19 mouse cellular contexts compared by ENCODE assay signal in genomic region chr5:99419872-99420271, GRCm38 (mm10).
A peak's percentile ranks its signal among the peaks of the same experiment; 100 is the strongest.
DNase-seq lines count a peak whose midpoint lies in the region; ATAC-seq and TF ChIP-seq lines count a peak whose summit lies in the region.
"Had no signal": no experiment of that assay in that cellular context is flagged by ENCODE, and none has a peak within 500 bp of the region (broad histone marks: within the 10 kb centered on the region; RNA-seq: fewer than 3 reads in every experiment).

No protein-coding gene starts in this region.

- no peak overlapping the region for H3K27ac ChIP-seq in intestine, embryonic 15.5 days
- no peak overlapping the region for H3K27ac ChIP-seq in intestine, postnatal 0 days (ENCODE audit: low read depth, low read length)
- peak overlapping the region; percentile 65 for H3K27ac ChIP-seq in lung, postnatal 0 days (ENCODE audit: low read length)
- H3K27ac ChIP-seq in stomach, embryonic 15.5 days = no peak overlapping the region
- H3K27ac ChIP-seq: embryonic facial prominence, embryonic 12.5 days; forebrain, embryonic 12.5 days; heart, adult 2 months; heart, embryonic 13.5 days had no signal

- DNase-seq in lung, postnatal 0 days (ENCODE audit: low spot score) = peak; percentile 88
- no peak for DNase-seq in Muller cell, postnatal 12 days (ENCODE audit: inconsistent ontology term)
- DNase-seq in left cerebral cortex, postnatal 10 days (ENCODE audit: extremely low spot score in 1 of 2, low spot score in 2 of 2) = no peak
- no peak for DNase-seq in cerebellum, adult 9-10 months
- no peak for DNase-seq in kidney, adult 9 months
- DNase-seq: adrenal gland, adult 8-10 months; adrenal gland, postnatal 36 days; cerebellum, adult 2 months; cerebellum, postnatal 14 days; forebrain, postnatal 0 days; gastrocnemius, postnatal 14 days; heart, adult 2 months; heart, postnatal 36 days had no signal

- WGBS in intestine, embryonic 15.5 days = 46% methylated on average over 2 of the region's 2 CpGs
- 32% methylated on average over 2 of the region's 2 CpGs for WGBS in intestine, postnatal 0 days
- WGBS in lung, postnatal 0 days = 31% methylated on average over 2 of the region's 2 CpGs
- WGBS in stomach, embryonic 15.5 days = 53% methylated on average over 2 of the region's 2 CpGs

- H3K4me1 ChIP-seq in intestine, embryonic 15.5 days (replicated peaks) = no peaks in the 10 kb centered on the region
- no peaks in the 10 kb centered on the region; the same call in 1 of the 2 replicates for H3K4me1 ChIP-seq in intestine, postnatal 0 days (replicated peaks; ENCODE audit: control insufficient read depth, insufficient read depth, low read length)
- no peaks in the 10 kb centered on the region for H3K4me1 ChIP-seq in lung, postnatal 0 days (ENCODE audit: insufficient read depth, low read depth, low read length)
- no peaks in the 10 kb centered on the region for H3K4me1 ChIP-seq in stomach, embryonic 15.5 days
- H3K4me1 ChIP-seq: embryonic facial prominence, embryonic 12.5 days; forebrain, embryonic 12.5 days had no signal

- H3K4me2 ChIP-seq in intestine, embryonic 15.5 days (replicated peaks) = no peak overlapping the region
- no peak overlapping the region for H3K4me2 ChIP-seq in intestine, postnatal 0 days (replicated peaks; ENCODE audit: low read depth)
- peak overlapping the region; percentile 27; the same call in 1 of the 2 replicates for H3K4me2 ChIP-seq in lung, postnatal 0 days (replicated peaks; ENCODE audit: low read depth, low read length)
- H3K4me2 ChIP-seq in stomach, embryonic 15.5 days = no peak overlapping the region
- H3K4me2 ChIP-seq: embryonic facial prominence, embryonic 12.5 days; forebrain, embryonic 12.5 days; heart, embryonic 13.5 days had no signal

- no peak overlapping the region for H3K9ac ChIP-seq in intestine, embryonic 15.5 days
- no peak overlapping the region for H3K9ac ChIP-seq in intestine, postnatal 0 days (ENCODE audit: low read depth, low read length)
- no peak overlapping the region for H3K9ac ChIP-seq in lung, postnatal 0 days (replicated peaks; ENCODE audit: low read depth)
- no peak overlapping the region for H3K9ac ChIP-seq in stomach, embryonic 15.5 days
- H3K9ac ChIP-seq: embryonic facial prominence, embryonic 12.5 days; forebrain, embryonic 12.5 days; forebrain, postnatal 0 days; heart, embryonic 13.5 days had no signal

- H3K36me3 ChIP-seq in intestine, embryonic 15.5 days = no peaks in the 10 kb centered on the region
- no peaks in the 10 kb centered on the region for H3K36me3 ChIP-seq in intestine, postnatal 0 days (ENCODE audit: control insufficient read depth, insufficient read depth)
- no peaks in the 10 kb centered on the region for H3K36me3 ChIP-seq in lung, postnatal 0 days (ENCODE audit: insufficient read depth, low read length)
- no peaks in the 10 kb centered on the region for H3K36me3 ChIP-seq in stomach, embryonic 15.5 days
- H3K36me3 ChIP-seq: embryonic facial prominence, embryonic 12.5 days; forebrain, embryonic 12.5 days; heart, embryonic 13.5 days had no signal

- H3K4me3 ChIP-seq in intestine, embryonic 15.5 days (replicated peaks) = no peak overlapping the region
- H3K4me3 ChIP-seq in intestine, postnatal 0 days (ENCODE audit: low read depth, low read length) = no peak overlapping the region
- H3K4me3 ChIP-seq in lung, postnatal 0 days (ENCODE audit: low read depth, low read length) = no peak overlapping the region
- H3K4me3 ChIP-seq in stomach, embryonic 15.5 days (replicated peaks) = no peak overlapping the region
- H3K4me3 ChIP-seq: embryonic facial prominence, embryonic 12.5 days; forebrain, embryonic 12.5 days; heart, adult 2 months; heart, embryonic 13.5 days had no signal

- no peaks in the 10 kb centered on the region for H3K9me3 ChIP-seq in intestine, embryonic 15.5 days
- no peaks in the 10 kb centered on the region for H3K9me3 ChIP-seq in intestine, postnatal 0 days (ENCODE audit: control insufficient read depth)
- H3K9me3 ChIP-seq in lung, postnatal 0 days (ENCODE audit: low read length) = no peaks in the 10 kb centered on the region
- H3K9me3 ChIP-seq in stomach, embryonic 15.5 days = no peaks in the 10 kb centered on the region
- H3K9me3 ChIP-seq: embryonic facial prominence, embryonic 12.5 days; forebrain, embryonic 12.5 days; heart, embryonic 13.5 days had no signal

- intact Hi-C loops in left cerebral cortex, postnatal 10 days (cut with DNase I) = loop anchor here (10.0 kb wide), 1 partner anchor 465 kb away; no protein-coding TSS in a partner anchor

- peak; percentile 99 for TF ChIP-seq EP300 in lung, postnatal 0 days (IDR thresholded peaks at IDR 0.05)

- no peak for TF ChIP-seq CTCF in intestine, postnatal 0 days (IDR thresholded peaks at IDR 0.05; ENCODE audit: low read depth)
- no peak; the same call in 1 of the 2 replicates for TF ChIP-seq CTCF in lung, postnatal 0 days (IDR thresholded peaks at IDR 0.05)

- ATAC-seq in intestine, embryonic 15.5 days = peak; percentile 69
- 0 out of 2 replicates have a peak, but pooled peaks have one; percentile 32 for ATAC-seq in intestine, postnatal 0 days
- peak; percentile 96 for ATAC-seq in lung, postnatal 0 days
- ATAC-seq in stomach, embryonic 15.5 days (ENCODE audit: insufficient read depth, low FRiP score, low read depth) = peak; percentile 55
- ATAC-seq: forebrain, postnatal 0 days had no signal

- H3K27me3 ChIP-seq in intestine, embryonic 15.5 days (replicated peaks) = no peaks in the 10 kb centered on the region
- H3K27me3 ChIP-seq in intestine, postnatal 0 days (replicated peaks; ENCODE audit: control insufficient read depth, insufficient read depth, low read length) = no peaks in the 10 kb centered on the region
- no peaks in the 10 kb centered on the region for H3K27me3 ChIP-seq in lung, postnatal 0 days (replicated peaks; ENCODE audit: insufficient read depth, low read length)
- H3K27me3 ChIP-seq in stomach, embryonic 15.5 days (replicated peaks) = no peaks in the 10 kb centered on the region
- H3K27me3 ChIP-seq: embryonic facial prominence, embryonic 12.5 days; forebrain, embryonic 12.5 days; heart, embryonic 13.5 days had no signal

Comparison
In these comparisons a context has a peak if more than half of its experiments do, and no peak if none do; other contexts are left out.
1. ATAC-seq: peak in every context shown above with its lines; median percentile 96 in lung, postnatal 0 days; 69 in intestine, embryonic 15.5 days; 55 in stomach, embryonic 15.5 days; 32 in intestine, postnatal 0 days.